Mouse (Mus musculus) hematopoietic stem cell, adult 5-6 weeks (primary cell): Measurements from ENCODE around the gene Ypel2. TPM values are rescaled to one million over a fixed set of nuclear protein-coding genes. Genes with fewer than 3 reads are reported as not detected.
"Not testable (repeated sequence)": the region's sequence is repeated elsewhere in the genome, so short reads cannot be mapped to it uniquely, and the experiment has no call there.

Experiments
- ATAC-seq, 2 experiments: fragments of 125-278 bp in 1 of 2; replicated peaks in 1 of 2; 2 replicates each; pipeline ENCODE4 v1.8.0; 2016 to 2017; ENCODE audit warnings: inconsistent platforms in 2 of 2, mild to moderate bottlenecking in 2 of 2, moderate number of reproducible peaks in 2 of 2, low read depth in 1 of 2, moderate TSS enrichment in 1 of 2; ENCODE audit not compliant: low FRiP score in 2 of 2, poor library complexity in 2 of 2, severe bottlenecking in 2 of 2, insufficient read depth in 1 of 2, low TSS enrichment in 1 of 2
- total RNA-seq: library from RNA; stranded (forward); fragments of 172-1452, 232-1000 nt; gene quantifications from 2 replicates; pipeline ENCODE4 v1.2.3, GENCODE M21; 2017

The Ypel2 gene
- total RNA-seq, result 5.4 and 5.5 TPM in 2 replicates

GRCm38 (mm10) chr11:86993041-86994037, at the start of gene Ypel2:
TSS of gene Ypel2 (minus strand) at chr11:86993707.
- peak; percentile 88 to 92 for ATAC-seq

- no peak for ATAC-seq
Observed at GRCm38 (mm10) chr11:87043052-87043451, 49.5 kb upstream of the Ypel2 start.

GRCm38 (mm10) chr11:87039307-87039963, 45.9 kb upstream of the Ypel2 start:
- peak; percentile 71 to 84 for ATAC-seq

- no peak for ATAC-seq
Observed at GRCm38 (mm10) chr11:87036180-87036579, 42.7 kb upstream of the Ypel2 start.

- no peak for ATAC-seq
Observed at GRCm38 (mm10) chr11:87028212-87028611, 34.7 kb upstream of the Ypel2 start.

- 0 out of 4 replicates have a peak, but pooled peaks of 1 of the 2 experiments have one; percentile 21 for ATAC-seq
Observed at GRCm38 (mm10) chr11:87026096-87026875, 32.8 kb upstream of the Ypel2 start.

GRCm38 (mm10) chr11:87025351-87025750, 31.8 kb upstream of the Ypel2 start:
- no peak for ATAC-seq

- not testable (repeated sequence) for ATAC-seq
Observed at GRCm38 (mm10) chr11:87023240-87023639, 29.7 kb upstream of the Ypel2 start.

GRCm38 (mm10) chr11:87022765-87023164, 29.3 kb upstream of the Ypel2 start:
- ATAC-seq, result no peak

- ATAC-seq, result no peak
Observed at GRCm38 (mm10) chr11:87021551-87021950, 28.0 kb upstream of the Ypel2 start.

GRCm38 (mm10) chr11:87020449-87020848, 26.9 kb upstream of the Ypel2 start:
- ATAC-seq, result no peak

GRCm38 (mm10) chr11:87019431-87019830, 25.9 kb upstream of the Ypel2 start:
- no peak for ATAC-seq

- no peak for ATAC-seq
Observed at GRCm38 (mm10) chr11:87018081-87018480, 24.6 kb upstream of the Ypel2 start.

- no peak for ATAC-seq
Observed at GRCm38 (mm10) chr11:87015691-87016090, 22.2 kb upstream of the Ypel2 start.

GRCm38 (mm10) chr11:87010476-87010875, 17.0 kb upstream of the Ypel2 start:
- ATAC-seq, result peak; percentile 56 to 59; a peak in 3 of 4 replicates

GRCm38 (mm10) chr11:87007371-87007770, 13.9 kb upstream of the Ypel2 start:
- no peak for ATAC-seq

GRCm38 (mm10) chr11:87004960-87005755, 11.7 kb upstream of the Ypel2 start:
- peak in 1 of 2 experiments; percentile 27; a peak in 1 of 4 replicates for ATAC-seq
